ENCODE assay signal across 8 mouse cellular contexts in the genomic region with DNA sequence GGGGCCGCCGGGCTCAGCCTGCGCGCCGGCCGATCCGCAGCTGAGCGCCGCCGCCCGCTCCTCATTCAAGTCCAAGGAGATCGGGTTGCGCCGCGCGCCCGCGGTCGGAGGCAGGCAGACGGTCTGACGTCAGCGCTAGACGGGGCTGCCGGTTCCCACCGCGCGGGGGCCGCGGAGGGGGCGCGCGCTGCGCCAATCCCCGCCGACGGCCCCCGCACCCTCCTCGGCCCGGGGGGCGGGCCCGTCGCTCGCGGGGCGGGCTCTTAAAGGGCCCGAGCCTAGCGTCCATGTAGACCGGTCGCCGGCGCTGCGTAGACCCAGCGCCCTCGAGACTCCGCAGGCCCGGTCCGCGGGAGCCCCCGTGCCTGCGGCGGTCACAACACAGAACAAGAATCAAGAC. TPM values are rescaled to one million over a fixed set of nuclear protein-coding genes. Genes with fewer than 3 reads are reported as not detected.
A peak's percentile ranks its signal among the peaks of the same experiment; 100 is the strongest.
DNase-seq lines count a peak whose midpoint lies in the region; ATAC-seq and TF ChIP-seq lines count a peak whose summit lies in the region.

Gene Pmepa1 (minus strand): TSS at position 125 of the 400 bp plus-strand sequence.

- no peaks in the 10 kb centered on the region for H3K27me3 ChIP-seq in forebrain, embryonic 14.5 days (replicated peaks; ENCODE audit: control insufficient read depth, insufficient read depth, low read length)
- no peaks in the 10 kb centered on the region for H3K27me3 ChIP-seq in heart, postnatal 0 days (ENCODE audit: control insufficient read depth, insufficient read depth, low read length)
- H3K27me3 ChIP-seq in liver, embryonic 14.5 days (ENCODE audit: control insufficient read depth, insufficient read depth, low read length): peaks cover 52% of the 10 kb centered on the region
- no peaks in the 10 kb centered on the region for H3K27me3 ChIP-seq in neural tube, embryonic 12.5 days (replicated peaks)
- H3K27me3 ChIP-seq in stomach, embryonic 16.5 days (ENCODE audit: control insufficient read depth, insufficient read depth, low read length): no peaks in the 10 kb centered on the region

- no peaks in the 10 kb centered on the region for H3K36me3 ChIP-seq in forebrain, embryonic 14.5 days (ENCODE audit: control insufficient read depth, insufficient read depth, low read length)
- H3K36me3 ChIP-seq in heart, postnatal 0 days (replicated peaks; ENCODE audit: control insufficient read depth, insufficient read depth, low read length): no peaks in the 10 kb centered on the region
- H3K36me3 ChIP-seq in liver, embryonic 14.5 days (replicated peaks; ENCODE audit: control insufficient read depth, insufficient read depth, low read depth): no peaks in the 10 kb centered on the region
- H3K36me3 ChIP-seq in neural tube, embryonic 12.5 days: no peaks in the 10 kb centered on the region
- no peaks in the 10 kb centered on the region for H3K36me3 ChIP-seq in stomach, embryonic 16.5 days (ENCODE audit: control insufficient read depth, insufficient read depth, low read length)

- no peaks in the 10 kb centered on the region for H3K9me3 ChIP-seq in forebrain, embryonic 14.5 days (replicated peaks; ENCODE audit: control insufficient read depth, low read length)
- no peaks in the 10 kb centered on the region for H3K9me3 ChIP-seq in heart, postnatal 0 days (replicated peaks; ENCODE audit: control insufficient read depth, low read length)
- no peaks in the 10 kb centered on the region for H3K9me3 ChIP-seq in liver, embryonic 14.5 days (ENCODE audit: control insufficient read depth, low read length)
- H3K9me3 ChIP-seq in neural tube, embryonic 12.5 days: no peaks in the 10 kb centered on the region
- no peaks in the 10 kb centered on the region for H3K9me3 ChIP-seq in stomach, embryonic 16.5 days (replicated peaks; ENCODE audit: control insufficient read depth, low read length)

- ATAC-seq in forebrain, embryonic 14.5 days: peak; percentile 93
- peak; percentile 90 for ATAC-seq in heart, postnatal 0 days (ENCODE audit: insufficient read depth, low read depth)
- peak; percentile 74; the same call in 1 of the 2 replicates for ATAC-seq in liver, embryonic 14.5 days (ENCODE audit: insufficient read depth)
- ATAC-seq in neural tube, embryonic 12.5 days (ENCODE audit: low FRiP score, low read depth): peak; percentile 92
- ATAC-seq in stomach, embryonic 16.5 days (ENCODE audit: insufficient read depth, low FRiP score): peak; percentile 94

- TF ChIP-seq CTCF in heart, postnatal 0 days (IDR thresholded peaks at IDR 0.05; ENCODE audit: low read depth): no peak
- TF ChIP-seq CTCF in liver, embryonic 14.5 days (IDR thresholded peaks at IDR 0.05; ENCODE audit: low read depth): no peak

- peak within 1 kb of the TSS; percentile 94 for H3K4me3 ChIP-seq in forebrain, embryonic 14.5 days (ENCODE audit: low read depth, low read length)
- H3K4me3 ChIP-seq in heart, postnatal 0 days (ENCODE audit: low read depth, low read length): peak within 1 kb of the TSS; percentile 80
- peak within 1 kb of the TSS; percentile 46 to 51 for H3K4me3 ChIP-seq in liver, embryonic 14.5 days (ENCODE audit: insufficient read depth in 1 of 2, low read depth in 2 of 2, low read length in 2 of 2)
- H3K4me3 ChIP-seq in neural tube, embryonic 12.5 days: peak within 1 kb of the TSS; percentile 95
- H3K4me3 ChIP-seq in stomach, embryonic 16.5 days (replicated peaks; ENCODE audit: low read length): peak within 1 kb of the TSS; percentile 86

- H3K9ac ChIP-seq in forebrain, embryonic 14.5 days (ENCODE audit: low read length): peak within 1 kb of the TSS; percentile 99
- peak within 1 kb of the TSS; percentile 90 for H3K9ac ChIP-seq in heart, postnatal 0 days (replicated peaks; ENCODE audit: low read depth, low read length)
- H3K9ac ChIP-seq in liver, embryonic 14.5 days (replicated peaks): no peak within 1 kb of the TSS
- peak within 1 kb of the TSS; percentile 98 for H3K9ac ChIP-seq in neural tube, embryonic 12.5 days
- H3K9ac ChIP-seq in stomach, embryonic 16.5 days (ENCODE audit: low read length): peak within 1 kb of the TSS; percentile 97

- H3K27ac ChIP-seq in forebrain, embryonic 14.5 days (ENCODE audit: low read depth, low read length): peak within 1 kb of the TSS; percentile 93
- peak within 1 kb of the TSS; percentile 94 for H3K27ac ChIP-seq in heart, postnatal 0 days (ENCODE audit: low read depth)
- H3K27ac ChIP-seq in liver, embryonic 14.5 days: no peak within 1 kb of the TSS
- H3K27ac ChIP-seq in neural tube, embryonic 12.5 days: peak within 1 kb of the TSS; percentile 68
- H3K27ac ChIP-seq in stomach, embryonic 16.5 days (ENCODE audit: low read length): peak within 1 kb of the TSS; percentile 58

- WGBS in forebrain, embryonic 14.5 days: under 1% methylated on average over 39 of the region's 61 CpGs
- under 1% methylated on average over 43 of the region's 61 CpGs for WGBS in heart, postnatal 0 days
- under 1% methylated on average over 40 of the region's 61 CpGs for WGBS in liver, embryonic 14.5 days (ENCODE audit: insufficient replicate concordance)
- under 1% methylated on average over 42 of the region's 61 CpGs for WGBS in neural tube, embryonic 12.5 days
- under 1% methylated on average over 58 of the region's 61 CpGs for WGBS in stomach, embryonic 16.5 days

- peak within 1 kb of the TSS; percentile 93 for H3K4me2 ChIP-seq in forebrain, embryonic 14.5 days (ENCODE audit: low read length)
- H3K4me2 ChIP-seq in heart, postnatal 0 days (ENCODE audit: low read depth, low read length): peak within 1 kb of the TSS; percentile 90
- H3K4me2 ChIP-seq in liver, embryonic 14.5 days (ENCODE audit: low read depth): peak within 1 kb of the TSS; percentile 60
- H3K4me2 ChIP-seq in neural tube, embryonic 12.5 days (replicated peaks): peak within 1 kb of the TSS; percentile 83
- H3K4me2 ChIP-seq in stomach, embryonic 16.5 days (ENCODE audit: low read depth, low read length): peak within 1 kb of the TSS; percentile 52

- no peak for TF ChIP-seq EP300 in heart, postnatal 0 days (IDR thresholded peaks at IDR 0.05; ENCODE audit: low read depth)
- TF ChIP-seq EP300 in liver, embryonic 14.5 days (IDR thresholded peaks at IDR 0.05; ENCODE audit: low read depth): no peak

- DNase-seq in CD4-positive, CD25-positive, alpha-beta regulatory T cell, adult 2 months (ENCODE audit: low read depth, low spot score): peak; percentile 94
- peak; percentile 60 for DNase-seq in c-Kit-positive CD71-negative TER-119-negative erythroid progenitor cells, embryonic 14.5 days (ENCODE audit: low read depth)
- DNase-seq in forebrain, embryonic 14.5 days (ENCODE audit: low spot score): peak; percentile 96
- peak; percentile 92 for DNase-seq in heart, postnatal 0 days (ENCODE audit: low spot score)
- peak; percentile 93 to 97 for DNase-seq in kidney, postnatal 25 days
- DNase-seq in liver, embryonic 14.5 days (ENCODE audit: low read depth in 3 of 3, low spot score in 3 of 3): peak in 2 of 3 experiments; percentile 2 to 16

- peaks cover 35% of the 10 kb centered on the region for H3K4me1 ChIP-seq in forebrain, embryonic 14.5 days (ENCODE audit: control insufficient read depth, insufficient read depth, low read length)
- H3K4me1 ChIP-seq in heart, postnatal 0 days (ENCODE audit: control insufficient read depth, insufficient read depth): peaks cover 28% of the 10 kb centered on the region
- H3K4me1 ChIP-seq in liver, embryonic 14.5 days (replicated peaks; ENCODE audit: control insufficient read depth in 2 of 2, insufficient read depth in 2 of 2, low read length in 1 of 2): no peaks in the 10 kb centered on the region
- peaks cover 46% of the 10 kb centered on the region for H3K4me1 ChIP-seq in neural tube, embryonic 12.5 days
- peaks cover 36% of the 10 kb centered on the region for H3K4me1 ChIP-seq in stomach, embryonic 16.5 days (ENCODE audit: control insufficient read depth, insufficient read depth, low read length)

RNA-seq across cellular contexts. Expression of gene Pmepa1, which starts in this region (rescaled TPM):
- polyA plus RNA-seq in forebrain, embryonic 14.5 days (2014; fragmentation: Nextera tagmentation; extraction: Ambion mirVana): 6.9 and 8.8 TPM in 2 replicates
- 6.3 and 12.9 TPM in 2 replicates for total RNA-seq in heart, postnatal 0 days (2014; rRNA removed; ENCODE audit: low replicate concordance)
- polyA plus RNA-seq in heart, postnatal 0 days (2015; fragmentation: Nextera tagmentation; extraction: Ambion mirVana): 4.3 and 4.4 TPM in 2 replicates
- 0.20 and 0.31 TPM in 2 replicates for polyA plus RNA-seq in liver, embryonic 14.5 days (2012; rRNA removed)
- polyA plus RNA-seq in liver, embryonic 14.5 days (2014; fragmentation: Nextera tagmentation; extraction: Ambion mirVana): 0.04 and 0.09 TPM in 2 replicates
- 6.6 and 7.4 TPM in 2 replicates for polyA plus RNA-seq in neural tube, embryonic 12.5 days (2016; fragmentation: Nextera tagmentation; extraction: Ambion mirVana)
- polyA plus RNA-seq in stomach, embryonic 16.5 days (2015; fragmentation: Nextera tagmentation; extraction: Ambion mirVana): 7.2 and 7.4 TPM in 2 replicates

Comparison
In these comparisons a context has a peak if more than half of its experiments do, and no peak if none do; other contexts are left out.
1. Peak in DNase-seq, ATAC-seq, H3K4me3 ChIP-seq and H3K4me2 ChIP-seq in liver, embryonic 14.5 days; RNA of the gene not detected or under 1 TPM.
2. DNase-seq: peak in every context shown above with its lines; median percentile 96 in forebrain, embryonic 14.5 days; 95 in kidney, postnatal 25 days; 94 in CD4-positive, CD25-positive, alpha-beta regulatory T cell, adult 2 months; 92 in heart, postnatal 0 days; 60 in c-Kit-positive CD71-negative TER-119-negative erythroid progenitor cells, embryonic 14.5 days; 9 in liver, embryonic 14.5 days.